Mouse (Mus musculus) central nervous system, embryonic 14 days (tissue): Measurements from ENCODE around the gene Gon4l. TPM values are rescaled to one million over a fixed set of nuclear protein-coding genes. Genes with fewer than 3 reads are reported as not detected.

ENCODE experiments used
- polyA plus RNA-seq: library from polyadenylated mRNA; depleted of rRNA; stranded (reverse); fragments of >200 nt; gene quantifications from 2 replicates; pipeline ENCODE4 v1.2.3, GENCODE M21; 2012; rRNA removed

The Gon4l gene
- 32.4 and 34.1 TPM in 2 replicates for polyA plus RNA-seq

GRCm38 (mm10) chr3:88834951-88835491 is at the start of gene Gon4l:
Gon4l (plus strand) TSS chr3:88835231.

GRCm38 (mm10) chr3:88913511-88914383 is 78.7 kb downstream of the Gon4l start, which contains the start of gene Msto1:
Msto1 (minus strand) TSS chr3:88913999.

GRCm38 (mm10) chr3:88950576-88951326 is 115.7 kb downstream of the Gon4l start, which contains the start of the genes Ash1l and Dap3:
Ash1l (plus strand) TSS chr3:88950622.
Dap3 (minus strand) TSS chr3:88951181.

Other genes starting within 250 kb of the Gon4l start
- gene Arhgef2, start 229.3 kb upstream of the Gon4l start, polyA plus RNA-seq, result 119 TPM in 2 replicates
- gene Rxfp4, start 182.1 kb upstream of the Gon4l start, polyA plus RNA-seq, result not detected in 2 replicates
- 140 and 145 TPM in 2 replicates for gene Khdc4, start 149.4 kb upstream of the Gon4l start, polyA plus RNA-seq
- 49.9 and 50.2 TPM in 2 replicates for gene Rit1, start 118.4 kb upstream of the Gon4l start, polyA plus RNA-seq
- gene Syt11, start 60.1 kb upstream of the Gon4l start, polyA plus RNA-seq, result 137 and 174 TPM in 2 replicates
- 52.3 and 54.1 TPM in 2 replicates for gene Msto1, start 78.8 kb downstream of the Gon4l start, polyA plus RNA-seq
- gene Ash1l, start 115.4 kb downstream of the Gon4l start, polyA plus RNA-seq, result 21.4 and 21.5 TPM in 2 replicates
- 101 and 109 TPM in 2 replicates for gene Dap3, start 116.0 kb downstream of the Gon4l start, polyA plus RNA-seq